Mouse (Mus musculus): Measurements from ENCODE around the gene Itga4.

DNA sequence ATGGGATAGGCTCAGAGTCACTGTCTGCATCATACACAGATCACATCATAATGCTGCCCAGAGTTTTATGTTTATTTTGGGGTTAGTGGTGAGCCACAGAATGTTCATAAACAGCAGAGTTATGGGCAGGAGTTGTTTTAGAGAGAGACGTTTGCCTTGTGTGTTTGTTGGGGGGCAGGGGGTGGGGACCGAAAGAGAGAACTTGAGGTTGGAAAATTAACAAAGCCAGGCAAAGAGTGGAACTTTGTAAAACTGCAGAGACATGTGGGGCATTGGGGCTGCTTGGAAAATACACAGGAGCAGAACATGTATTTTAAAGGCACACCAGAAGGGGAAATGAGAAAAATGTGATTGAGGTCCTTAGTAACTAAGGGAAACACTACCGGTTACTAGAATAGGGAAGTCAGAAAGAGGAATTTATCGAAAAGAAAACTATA, 27.4 kb upstream of the Itga4 start:
- no peak for TF ChIP-seq TAL1 (IDR thresholded peaks at IDR 0.05; ENCODE audit: low read length)
- no peak for TF ChIP-seq GATA1 (IDR thresholded peaks at IDR 0.05; ENCODE audit: low read length)
